Mouse (Mus musculus) E14TG2a.4 (cell line): ENCODE data around the gene Hjurp.

ENCODE experiments used
- CTCF ChIP-seq: conservative IDR thresholded peaks from 2 replicates; pipeline ENCODE4 v1.5.1; 2014; ENCODE audit warnings: low read length
- NANOG ChIP-seq: IDR thresholded peaks from 2 replicates; pipeline ENCODE4 v1.6.1; 2014; ENCODE audit warnings: borderline replicate concordance, low read length, mixed read lengths

- TF ChIP-seq CTCF (no peak), NANOG (no peak)
Observed at GRCm38 (mm10) chr1:88297480-88298258, 20.2 kb upstream of the Hjurp start.
